Mouse (Mus musculus): Measurements from ENCODE around the gene Bdkrb1.

- TF ChIP-seq CTCF (IDR thresholded peaks at IDR 0.05; ENCODE audit: extremely low read depth, insufficient read depth, insufficient read length, insufficient replicate concordance) = no peak
- no peak for TF ChIP-seq POLR2A (IDR thresholded peaks at IDR 0.05; ENCODE audit: low read depth, low read length)
Measured at GRCm38 (mm10) chr12:105583484-105583883, 19.4 kb upstream of the Bdkrb1 start.

Data from spleen, adult 2 months (tissue).